In the genomic region with DNA sequence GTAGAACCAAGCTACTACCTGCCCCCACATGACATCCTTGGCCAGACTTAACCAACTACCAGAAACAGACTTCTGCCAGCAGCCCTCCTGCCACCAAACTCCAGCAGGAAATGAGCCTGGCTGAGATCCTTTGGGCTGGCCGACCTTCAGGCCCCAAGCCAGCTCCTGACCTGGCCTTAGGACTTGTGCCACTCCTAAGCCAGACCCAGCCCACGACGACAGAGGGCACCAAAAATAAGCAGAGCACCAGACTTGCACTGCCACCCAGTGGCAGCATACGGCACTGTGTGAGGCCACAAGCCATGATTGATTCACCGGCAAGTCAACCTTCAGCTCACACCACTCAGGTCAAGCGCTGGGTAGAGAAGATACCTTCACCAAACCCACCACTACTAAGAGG, we compare ENCODE assay signal across 9 mouse cellular contexts. TPM values are rescaled to one million over a fixed set of nuclear protein-coding genes. Genes with fewer than 3 reads are reported as not detected.
DNase-seq lines count a peak whose midpoint lies in the region; ATAC-seq and TF ChIP-seq lines count a peak whose summit lies in the region.
"Had no signal": no experiment of that assay in that cellular context is flagged by ENCODE, and none has a peak within 500 bp of the region (broad histone marks: within the 10 kb centered on the region; RNA-seq: fewer than 3 reads in every experiment).

No protein-coding gene starts in this region.

- H3K9ac ChIP-seq in midbrain, embryonic 11.5 days (ENCODE audit: low read length) = no peak overlapping the region
- no peak overlapping the region for H3K9ac ChIP-seq in midbrain, embryonic 16.5 days (ENCODE audit: low read depth, low read length)
- no peak overlapping the region for H3K9ac ChIP-seq in stomach, postnatal 0 days (ENCODE audit: low read length)
- H3K9ac ChIP-seq: embryonic facial prominence, embryonic 13.5 days had no signal

- 36% methylated on average over 6 of the region's 6 CpGs for WGBS in midbrain, embryonic 11.5 days
- WGBS in midbrain, embryonic 16.5 days = 25% methylated on average over 6 of the region's 6 CpGs
- WGBS in stomach, postnatal 0 days = 19% methylated on average over 6 of the region's 6 CpGs

- H3K27me3 ChIP-seq in midbrain, embryonic 11.5 days (ENCODE audit: control insufficient read depth, insufficient read depth, low read length) = no peaks in the 10 kb centered on the region
- H3K27me3 ChIP-seq in midbrain, embryonic 16.5 days (ENCODE audit: control insufficient read depth, insufficient read depth, low read depth, low read length) = no peaks in the 10 kb centered on the region
- H3K27me3 ChIP-seq in stomach, postnatal 0 days (ENCODE audit: control insufficient read depth, insufficient read depth, low read length) = no peaks in the 10 kb centered on the region
- H3K27me3 ChIP-seq: embryonic facial prominence, embryonic 13.5 days had no signal

- H3K4me1 ChIP-seq in midbrain, embryonic 11.5 days (ENCODE audit: control insufficient read depth, insufficient read depth, low read length) = peaks cover 16% of the 10 kb centered on the region; the same call in 1 of the 2 replicates
- peaks cover 25% of the 10 kb centered on the region for H3K4me1 ChIP-seq in midbrain, embryonic 16.5 days (ENCODE audit: control insufficient read depth, insufficient read depth, low read length)
- peaks cover 20% of the 10 kb centered on the region; the same call in 1 of the 2 replicates for H3K4me1 ChIP-seq in stomach, postnatal 0 days (replicated peaks; ENCODE audit: control insufficient read depth, insufficient read depth)

- no peak overlapping the region for H3K4me3 ChIP-seq in midbrain, embryonic 11.5 days (ENCODE audit: low read depth, low read length)
- H3K4me3 ChIP-seq in midbrain, embryonic 16.5 days (ENCODE audit: low read depth, low read length) = no peak overlapping the region
- H3K4me3 ChIP-seq in stomach, postnatal 0 days (ENCODE audit: low read depth, low read length) = no peak overlapping the region
- H3K4me3 ChIP-seq: embryonic facial prominence, embryonic 13.5 days had no signal

- H3K27ac ChIP-seq in midbrain, embryonic 11.5 days (ENCODE audit: low read depth, low read length) = no peak overlapping the region
- no peak overlapping the region for H3K27ac ChIP-seq in midbrain, embryonic 16.5 days (ENCODE audit: low read length)
- no peak overlapping the region for H3K27ac ChIP-seq in stomach, postnatal 0 days (replicated peaks)
- H3K27ac ChIP-seq: embryonic facial prominence, embryonic 13.5 days had no signal

- TF ChIP-seq CTCF in brain, embryonic 14.5 days (IDR thresholded peaks at IDR 0.05; ENCODE audit: borderline replicate concordance, extremely low read depth, insufficient read depth, insufficient read length) = peak; percentile 86
- TF ChIP-seq CTCF in stomach, postnatal 0 days (IDR thresholded peaks at IDR 0.05; ENCODE audit: low read depth) = peak; percentile 94

- intact Hi-C loops in left cerebral cortex, postnatal 14 days (cut with DNase I) = no loop called here

- no peak overlapping the region for H3K4me2 ChIP-seq in midbrain, embryonic 11.5 days
- no peak overlapping the region for H3K4me2 ChIP-seq in midbrain, embryonic 16.5 days (ENCODE audit: low read length)
- no peak overlapping the region for H3K4me2 ChIP-seq in stomach, postnatal 0 days (replicated peaks; ENCODE audit: low read depth)
- H3K4me2 ChIP-seq: embryonic facial prominence, embryonic 13.5 days had no signal

- TF ChIP-seq EP300 in stomach, postnatal 0 days (optimal IDR thresholded peaks at IDR 0.05) = no peak

- peak; percentile 90 for DNase-seq in midbrain, embryonic 11.5 days (ENCODE audit: low spot score, missing footprints)
- DNase-seq in brain, embryonic 14.5 days (ENCODE audit: low read depth) = peak; percentile 59
- peak; percentile 63 for DNase-seq in fat pad, adult 2 months (ENCODE audit: extremely low read depth, low read depth, low spot score)
- DNase-seq in left cerebral cortex, postnatal 14 days (ENCODE audit: low spot score in 2 of 2) = peak; percentile 63 to 65
- DNase-seq in mesoderm, embryonic 11.5 days (ENCODE audit: low read depth, low spot score) = peak; percentile 66
- DNase-seq in stomach, postnatal 0 days (ENCODE audit: low spot score) = peak; percentile 78

- ATAC-seq in midbrain, embryonic 11.5 days (ENCODE audit: low FRiP score) = peak; percentile 49; the same call in 1 of the 2 replicates
- no peak for ATAC-seq in midbrain, embryonic 16.5 days
- peak; percentile 63 to 76 for ATAC-seq in hematopoietic stem cell, adult 5-6 weeks (replicated peaks in 1 of 2; ENCODE audit: insufficient read depth in 1 of 2, low FRiP score in 2 of 2, low TSS enrichment in 1 of 2, low read depth in 1 of 2, poor library complexity in 2 of 2, severe bottlenecking in 2 of 2)
- peak; percentile 40 for ATAC-seq in stomach, postnatal 0 days (ENCODE audit: low FRiP score, low TSS enrichment)

- peaks cover 43% of the 10 kb centered on the region for H3K36me3 ChIP-seq in midbrain, embryonic 11.5 days (ENCODE audit: control insufficient read depth, insufficient read depth, low read length)
- peaks cover 54% of the 10 kb centered on the region for H3K36me3 ChIP-seq in midbrain, embryonic 16.5 days (ENCODE audit: control insufficient read depth, insufficient read depth, low read length)
- H3K36me3 ChIP-seq in stomach, postnatal 0 days (ENCODE audit: control insufficient read depth, insufficient read depth, low read length) = peaks cover 43% of the 10 kb centered on the region

- H3K9me3 ChIP-seq in midbrain, embryonic 11.5 days (ENCODE audit: control insufficient read depth, low read length) = no peaks in the 10 kb centered on the region
- H3K9me3 ChIP-seq in midbrain, embryonic 16.5 days (replicated peaks; ENCODE audit: control insufficient read depth, low read length, poor library complexity, severe bottlenecking) = no peaks in the 10 kb centered on the region
- no peaks in the 10 kb centered on the region for H3K9me3 ChIP-seq in stomach, postnatal 0 days (ENCODE audit: control insufficient read depth, low read length)
- H3K9me3 ChIP-seq: embryonic facial prominence, embryonic 13.5 days had no signal

- no peak for TF ChIP-seq POLR2A in brain, embryonic 14.5 days (IDR thresholded peaks at IDR 0.05; ENCODE audit: borderline replicate concordance, extremely low read depth, insufficient read depth, insufficient read length, poor library complexity, severe bottlenecking)

RNA-seq across cellular contexts. Expression of a gene that starts 6.4 kb away (rescaled TPM):
- polyA plus RNA-seq in midbrain, embryonic 11.5 days (2014; fragmentation: Nextera tagmentation; extraction: Ambion mirVana) = 84.2 and 91.6 TPM in 2 replicates
- 58.8 and 62.9 TPM in 2 replicates for polyA plus RNA-seq in midbrain, embryonic 16.5 days (2015; fragmentation: Nextera tagmentation; extraction: Ambion mirVana)
- 153 and 188 TPM in 2 replicates for polyA plus RNA-seq in brain, embryonic 14.5 days (2012; rRNA removed)
- total RNA-seq in hematopoietic stem cell, adult 5-6 weeks (2017) = 73.3 and 89.1 TPM in 2 replicates
- 10 to 100 TPM; 81.3 to 81.8 TPM for total RNA-seq in left cerebral cortex, postnatal 14 days (2021)
- 29.4 and 38.0 TPM in 2 replicates for polyA plus RNA-seq in stomach, postnatal 0 days (2015; fragmentation: Nextera tagmentation; extraction: Ambion mirVana)

RNA-seq across cellular contexts. Expression of a gene that starts 50.9 kb away (rescaled TPM):
- 27.7 and 30.0 TPM in 2 replicates for polyA plus RNA-seq in midbrain, embryonic 11.5 days (2014; fragmentation: Nextera tagmentation; extraction: Ambion mirVana)
- polyA plus RNA-seq in midbrain, embryonic 16.5 days (2015; fragmentation: Nextera tagmentation; extraction: Ambion mirVana) = 31.8 and 34.7 TPM in 2 replicates
- polyA plus RNA-seq in brain, embryonic 14.5 days (2012; rRNA removed) = 24.1 and 27.0 TPM in 2 replicates
- total RNA-seq in hematopoietic stem cell, adult 5-6 weeks (2017) = 5.4 and 8.0 TPM in 2 replicates
- 10 to 100 TPM; 15.3 to 15.6 TPM for total RNA-seq in left cerebral cortex, postnatal 14 days (2021)
- polyA plus RNA-seq in stomach, postnatal 0 days (2015; fragmentation: Nextera tagmentation; extraction: Ambion mirVana) = 13.6 and 15.2 TPM in 2 replicates
